Mouse (Mus musculus): ENCODE results near the gene Foxm1. TPM values are rescaled to one million over a fixed set of nuclear protein-coding genes. Genes with fewer than 3 reads are reported as not detected.
"Not testable (repeated sequence)": the region's sequence is repeated elsewhere in the genome, so short reads cannot be mapped to it uniquely, and the experiment has no call there.

Gene Foxm1
- polyA plus RNA-seq, 1 experiment from 2014 or later = 7.2 TPM

- H3K4me2 ChIP-seq; H3K4me3 ChIP-seq; H3K9ac ChIP-seq; ATAC-seq (ENCODE audit: low read depth); H3K27me3 ChIP-seq; H3K27ac ChIP-seq (replicated peaks); H3K4me1 ChIP-seq (replicated peaks); H3K9me3 ChIP-seq; H3K36me3 ChIP-seq: not testable (repeated sequence)
- 68% methylated on average over 1 of the region's 1 CpGs for WGBS
Observed at GRCm38 (mm10) chr6:128380594-128381167, 17.9 kb downstream of the Foxm1 start.

DNA sequence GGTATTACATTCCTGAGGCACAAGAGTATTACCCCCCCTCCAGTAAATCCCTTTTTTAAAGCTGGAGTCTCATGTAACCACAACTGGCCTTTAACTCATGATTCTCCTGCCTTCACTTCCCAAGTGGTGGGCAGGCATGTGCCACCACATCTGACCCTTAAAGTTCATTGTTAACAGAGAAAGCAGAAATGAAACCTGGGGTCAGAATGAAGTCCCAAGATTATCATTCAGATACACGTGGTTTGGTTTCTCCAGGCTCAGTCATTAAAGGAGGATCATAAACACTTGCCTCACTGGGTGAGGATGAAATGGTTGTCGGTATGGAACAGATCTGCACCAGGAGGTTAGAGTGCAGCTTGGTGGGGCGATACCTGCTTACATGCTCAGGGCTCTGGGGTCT lies 18.5 kb downstream of the Foxm1 start:
- no peak for ATAC-seq (ENCODE audit: low read depth)
- Histone ChIP-seq H3K9ac (no peak overlapping the region), H3K27me3 (no peaks in the 10 kb centered on the region), H3K9me3 (no peaks in the 10 kb centered on the region), H3K4me3 (no peak overlapping the region), H3K4me1 (replicated peaks) (no peaks in the 10 kb centered on the region), H3K36me3 (no peaks in the 10 kb centered on the region), H3K27ac (replicated peaks) (no peak overlapping the region), H3K4me2 (no peak overlapping the region)
- WGBS = 70% methylated on average over 3 of the region's 3 CpGs

DNA sequence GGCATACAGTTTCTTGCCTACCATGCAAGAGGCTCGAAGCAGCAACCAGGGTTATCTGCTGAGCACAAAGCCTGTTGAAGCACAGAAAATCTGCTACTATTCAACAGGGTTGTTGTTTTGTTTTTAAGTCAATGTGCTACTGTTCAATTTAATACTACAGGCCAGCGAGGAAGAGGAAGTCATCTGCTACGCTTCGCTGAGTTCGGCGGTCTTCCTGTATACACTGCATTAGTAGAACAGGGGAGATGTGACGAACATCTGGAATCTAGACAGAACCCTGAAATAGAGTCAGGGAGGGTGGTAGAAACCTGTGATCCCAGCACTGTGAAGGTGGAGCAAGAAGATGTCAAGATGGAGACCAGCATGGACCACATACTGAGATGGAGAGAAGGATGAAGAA lies 21.0 kb downstream of the Foxm1 start:
- H3K9me3 ChIP-seq = no peaks in the 10 kb centered on the region
- H3K36me3 ChIP-seq = no peaks in the 10 kb centered on the region
- no peak for ATAC-seq (ENCODE audit: low read depth)
- H3K27me3 ChIP-seq = no peaks in the 10 kb centered on the region
- 78% methylated on average over 7 of the region's 7 CpGs for WGBS
- H3K9ac ChIP-seq = no peak overlapping the region
- no peak overlapping the region for H3K27ac ChIP-seq (replicated peaks)
- H3K4me3 ChIP-seq = no peak overlapping the region
- H3K4me2 ChIP-seq = no peak overlapping the region
- H3K4me1 ChIP-seq (replicated peaks) = no peaks in the 10 kb centered on the region

GRCm38 (mm10) chr6:128385026-128385425 lies 22.3 kb downstream of the Foxm1 start:
- 79% methylated on average over 1 of the region's 1 CpGs for WGBS
- no peak overlapping the region for H3K9ac ChIP-seq

DNA sequence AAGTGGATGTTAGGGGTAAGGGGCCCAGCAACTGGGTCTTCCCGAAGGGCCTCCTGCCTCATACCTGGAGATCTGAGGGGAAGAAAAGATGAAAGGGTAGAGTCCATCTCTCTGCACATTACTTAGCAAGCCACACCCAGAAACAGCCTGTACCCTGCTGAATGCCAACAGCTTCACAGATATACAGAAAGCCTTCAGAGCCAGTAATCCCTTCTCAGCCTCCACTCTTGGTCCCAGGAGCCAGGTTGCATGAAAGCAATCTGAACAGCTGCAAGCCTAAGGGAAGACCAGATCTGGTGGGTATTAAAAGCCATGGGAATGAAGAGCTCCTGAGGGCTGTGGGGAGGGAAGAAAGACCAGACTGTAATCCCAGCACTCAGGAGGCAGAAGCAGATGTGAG lies 26.4 kb downstream of the Foxm1 start:
- Histone ChIP-seq H3K27me3 (no peaks in the 10 kb centered on the region), H3K27ac (replicated peaks) (no peak overlapping the region), H3K9ac (no peak overlapping the region), H3K4me1 (replicated peaks) (no peaks in the 10 kb centered on the region), H3K9me3 (no peaks in the 10 kb centered on the region), H3K4me2 (no peak overlapping the region), H3K36me3 (no peaks in the 10 kb centered on the region), H3K4me3 (no peak overlapping the region)
- no peak for ATAC-seq (ENCODE audit: low read depth)
- 91% methylated on average over 1 of the region's 1 CpGs for WGBS

More at GRCm38 (mm10) chr6:128385026-128385425, 22.3 kb downstream of the Foxm1 start:
- H3K27ac ChIP-seq (replicated peaks) = no peak overlapping the region
- no peak for ATAC-seq (ENCODE audit: low read depth)
- no peaks in the 10 kb centered on the region for H3K27me3 ChIP-seq
- no peaks in the 10 kb centered on the region for H3K9me3 ChIP-seq
- no peak overlapping the region for H3K4me3 ChIP-seq
- H3K36me3 ChIP-seq = no peaks in the 10 kb centered on the region
- H3K4me2 ChIP-seq = no peak overlapping the region
- no peaks in the 10 kb centered on the region for H3K4me1 ChIP-seq (replicated peaks)

- Histone ChIP-seq H3K36me3 (no peaks in the 10 kb centered on the region), H3K9me3 (no peaks in the 10 kb centered on the region), H3K4me2 (no peak overlapping the region), H3K27ac (replicated peaks) (no peak overlapping the region), H3K4me3 (no peak overlapping the region), H3K27me3 (no peaks in the 10 kb centered on the region), H3K9ac (no peak overlapping the region), H3K4me1 (replicated peaks) (no peaks in the 10 kb centered on the region)
- 56% methylated on average over 1 of the region's 1 CpGs for WGBS
- ATAC-seq (ENCODE audit: low read depth) = no peak
Observed at GRCm38 (mm10) chr6:128390683-128391082, 27.9 kb downstream of the Foxm1 start.

- peaks cover 25% of the 10 kb centered on the region for H3K4me1 ChIP-seq (replicated peaks)
- H3K27me3 ChIP-seq = no peaks in the 10 kb centered on the region
- WGBS = 80% methylated on average over 7 of the region's 7 CpGs
- no peak overlapping the region for H3K27ac ChIP-seq (replicated peaks)
- no peak overlapping the region for H3K4me3 ChIP-seq
- ATAC-seq (ENCODE audit: low read depth) = no peak
- no peaks in the 10 kb centered on the region for H3K36me3 ChIP-seq
- no peak overlapping the region for H3K9ac ChIP-seq
- H3K9me3 ChIP-seq = no peaks in the 10 kb centered on the region
- no peak overlapping the region for H3K4me2 ChIP-seq
Observed at GRCm38 (mm10) chr6:128397574-128398261, 35.0 kb downstream of the Foxm1 start.

GRCm38 (mm10) chr6:128398996-128399395 lies 36.2 kb downstream of the Foxm1 start, which contains the start of gene Nrip2:
TSS of gene Nrip2 (plus strand) at chr6:128399296.
- Histone ChIP-seq H3K27ac (replicated peaks) (peak within 1 kb of the TSS; percentile 77), H3K4me2 (peak within 1 kb of the TSS; percentile 49), H3K36me3 (no peaks in the 10 kb centered on the region), H3K4me1 (replicated peaks) (peaks cover 25% of the 10 kb centered on the region), H3K4me3 (peak within 1 kb of the TSS; percentile 26), H3K9ac (peak within 1 kb of the TSS; percentile 41), H3K9me3 (no peaks in the 10 kb centered on the region), H3K27me3 (no peaks in the 10 kb centered on the region)
- 75% methylated on average over 3 of the region's 3 CpGs for WGBS
- ATAC-seq (ENCODE audit: low read depth) = no peak; the same call in 1 of the 2 replicates

DNA sequence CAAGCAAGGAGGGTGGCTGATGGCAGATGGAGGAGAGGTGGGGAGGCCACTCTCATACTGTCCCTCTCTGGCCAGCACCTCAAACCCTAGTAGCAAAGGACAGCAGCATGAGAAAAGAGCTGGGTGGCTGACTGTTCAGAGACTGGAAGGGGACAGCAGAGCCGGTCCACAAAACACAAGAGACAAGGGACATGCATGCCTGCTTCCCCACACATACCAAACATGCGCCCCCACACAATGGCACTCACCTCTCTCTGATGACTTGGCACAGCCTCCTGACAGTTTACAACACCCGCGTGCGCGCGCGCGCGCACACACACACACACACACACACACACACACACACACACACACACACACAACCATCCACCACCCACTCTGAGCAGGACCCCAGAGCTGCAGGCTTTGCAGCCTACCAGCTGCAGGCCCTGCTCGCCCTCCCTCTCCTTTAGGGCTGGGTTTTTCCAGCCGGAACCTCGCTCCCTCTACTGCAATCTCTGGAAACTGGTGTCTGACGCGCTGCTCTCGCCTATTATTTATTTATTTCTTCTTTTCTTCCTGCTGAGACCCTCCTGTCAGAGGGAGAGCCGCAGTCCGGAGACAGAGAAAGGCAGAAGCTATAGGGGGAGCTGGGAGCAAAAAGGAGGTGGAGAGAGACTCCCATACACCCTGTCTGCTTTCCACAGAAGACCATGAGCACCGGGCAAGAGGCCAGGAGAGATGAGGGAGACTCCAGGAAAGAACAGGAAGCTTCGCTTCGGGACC lies 36.8 kb downstream of the Foxm1 start:
- Histone ChIP-seq H3K4me2 (peak overlapping the region; percentile 49), H3K4me1 (replicated peaks) (peaks cover 25% of the 10 kb centered on the region), H3K36me3 (0 out of 2 replicates have a peak, but pooled peaks cover 2% of the 10 kb centered on the region), H3K4me3 (peak overlapping the region; percentile 26), H3K9ac (peak overlapping the region; percentile 41), H3K9me3 (no peaks in the 10 kb centered on the region), H3K27me3 (no peaks in the 10 kb centered on the region), H3K27ac (replicated peaks) (peak overlapping the region; percentile 77)
- peak; percentile 86 for ATAC-seq (ENCODE audit: low read depth)
- WGBS = 25% methylated on average over 14 of the region's 21 CpGs

GRCm38 (mm10) chr6:128404708-128405107 lies 41.9 kb downstream of the Foxm1 start:
- no peak overlapping the region for H3K27ac ChIP-seq (replicated peaks)

GRCm38 (mm10) chr6:128408544-128409125 lies 45.9 kb downstream of the Foxm1 start:
- H3K9me3 ChIP-seq = no peaks in the 10 kb centered on the region
- H3K4me3 ChIP-seq = no peak overlapping the region
- H3K4me1 ChIP-seq (replicated peaks) = no peaks in the 10 kb centered on the region
- H3K36me3 ChIP-seq = peaks cover 85% of the 10 kb centered on the region
- H3K4me2 ChIP-seq = no peak overlapping the region
- no peak overlapping the region for H3K27ac ChIP-seq (replicated peaks)
- no peak for ATAC-seq (ENCODE audit: low read depth)
- 88% methylated on average over 7 of the region's 7 CpGs for WGBS
- no peaks in the 10 kb centered on the region for H3K27me3 ChIP-seq
- no peak overlapping the region for H3K9ac ChIP-seq

More at GRCm38 (mm10) chr6:128404708-128405107, 41.9 kb downstream of the Foxm1 start:
- no peak overlapping the region for H3K4me3 ChIP-seq
- no peaks in the 10 kb centered on the region for H3K9me3 ChIP-seq
- peaks cover 18% of the 10 kb centered on the region for H3K4me1 ChIP-seq (replicated peaks)
- H3K4me2 ChIP-seq = no peak overlapping the region
- 69% methylated on average over 5 of the region's 5 CpGs for WGBS
- H3K9ac ChIP-seq = no peak overlapping the region
- H3K36me3 ChIP-seq = peaks cover 49% of the 10 kb centered on the region
- ATAC-seq (ENCODE audit: low read depth) = no peak
- no peaks in the 10 kb centered on the region for H3K27me3 ChIP-seq

DNA sequence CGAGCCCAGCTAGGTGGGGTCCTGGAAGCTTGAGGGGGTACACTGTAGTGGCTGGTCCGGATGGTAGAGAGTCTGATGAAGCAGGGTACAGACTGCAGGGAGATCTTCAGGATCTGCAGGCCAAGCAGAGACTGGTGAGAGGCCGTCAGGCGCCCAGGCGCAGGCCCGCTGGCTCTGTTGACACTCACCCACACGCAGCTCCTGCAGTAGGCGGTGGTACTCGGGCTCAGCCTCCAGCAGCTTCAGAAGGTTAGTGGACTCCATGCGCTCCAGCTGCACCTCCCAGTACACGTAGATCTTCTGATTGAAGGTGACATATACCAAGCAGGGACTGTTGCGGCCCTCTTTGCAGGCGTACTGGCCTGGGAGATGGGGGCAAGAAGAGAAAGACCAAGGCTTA lies 47.5 kb downstream of the Foxm1 start:
- H3K9me3 ChIP-seq = no peaks in the 10 kb centered on the region
- WGBS = 96% methylated on average over 13 of the region's 13 CpGs
- H3K36me3 ChIP-seq = peaks cover 84% of the 10 kb centered on the region

More for the DNA sequence above, 47.5 kb downstream of the Foxm1 start:
- no peak overlapping the region for H3K4me3 ChIP-seq
- no peak for ATAC-seq (ENCODE audit: low read depth)
- H3K27ac ChIP-seq (replicated peaks) = no peak overlapping the region
- no peak overlapping the region for H3K4me2 ChIP-seq
- no peak overlapping the region for H3K9ac ChIP-seq
- no peaks in the 10 kb centered on the region for H3K4me1 ChIP-seq (replicated peaks)
- no peaks in the 10 kb centered on the region for H3K27me3 ChIP-seq

Data from neural tube, embryonic 13.5 days (tissue).